Mouse (Mus musculus) 3T3-L1 (cell line): ENCODE measurements at regions not wholly inside any gene's neighbourhood (a gene's known extent, or its start where the extent isn't known, plus 50 kb on each side); places are given as distances from the start of the nearest gene placed in this dataset.
A peak's percentile ranks its signal among the peaks of the same experiment; 100 is the strongest.

ENCODE experiments used
- DNase-seq: peaks from one replicate; pipeline ENCODE4 v3.0.0-alpha.2; 2015; ENCODE audit warnings: low read depth, low spot score

DNA sequence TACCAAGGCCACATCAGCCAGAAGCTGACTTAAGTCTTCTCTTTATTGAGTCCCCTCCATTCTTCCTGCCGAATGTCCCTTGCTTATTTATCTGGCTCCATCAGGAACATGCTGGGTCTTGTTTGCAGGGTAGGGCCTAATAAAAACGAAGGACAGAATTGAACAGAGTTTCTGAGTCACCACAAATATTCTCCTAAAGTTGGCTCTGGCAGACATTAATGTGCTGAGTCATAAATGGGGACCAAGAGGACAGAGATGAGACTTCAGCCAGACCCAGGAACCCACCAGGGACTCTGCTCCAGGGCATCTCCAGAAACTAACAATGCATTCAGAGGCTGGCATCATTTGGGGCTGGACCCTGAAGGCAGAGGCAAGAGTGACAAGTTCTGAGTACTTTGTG is 143.4 kb upstream of the Nectin1 start:
- peak; percentile 50 for DNase-seq

- no peak for DNase-seq
Observed at GRCm38 (mm10) chr9:43617632-43618031, 126.2 kb upstream of the Nectin1 start.

DNA sequence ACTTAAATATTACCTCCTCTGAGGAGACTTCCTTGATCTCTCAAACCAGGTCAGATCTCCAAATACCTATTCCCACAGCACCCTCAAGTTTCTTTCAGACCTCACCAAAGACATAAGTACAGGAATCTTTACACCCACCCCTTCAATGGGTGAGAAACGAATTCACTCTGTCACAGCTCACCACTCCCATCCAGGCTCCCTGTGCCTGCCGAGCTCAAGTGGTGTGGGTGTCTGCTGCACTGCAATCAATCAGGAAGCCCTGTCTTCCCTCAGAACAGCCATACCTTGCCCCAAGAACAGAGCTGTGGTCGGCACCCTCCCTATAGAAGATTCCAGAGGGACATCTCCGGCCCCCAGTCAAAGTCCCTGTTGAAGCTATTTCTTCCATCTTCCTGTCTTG is 116.2 kb upstream of the Nectin1 start:
- DNase-seq: no peak

DNA sequence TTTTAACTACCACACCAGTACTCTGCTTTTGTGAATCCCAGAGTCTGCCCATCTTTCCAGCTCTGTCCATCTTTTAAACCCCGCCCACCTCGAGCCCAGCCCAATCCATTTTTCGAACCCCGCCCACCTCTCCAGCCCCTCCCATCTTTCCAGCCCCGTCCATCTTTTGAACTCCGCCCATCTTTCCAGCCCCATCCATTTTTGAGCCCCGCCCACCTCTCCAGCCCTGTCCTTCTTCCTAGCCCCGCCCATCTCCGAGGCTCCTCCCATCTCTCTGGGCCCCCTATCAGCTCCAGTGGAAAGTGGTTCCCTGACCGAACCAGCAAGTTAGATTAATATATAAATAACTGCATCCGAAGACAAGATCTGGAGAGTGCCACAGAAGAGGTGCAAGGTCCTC is 115.0 kb upstream of the Nectin1 start:
- no peak for DNase-seq

DNA sequence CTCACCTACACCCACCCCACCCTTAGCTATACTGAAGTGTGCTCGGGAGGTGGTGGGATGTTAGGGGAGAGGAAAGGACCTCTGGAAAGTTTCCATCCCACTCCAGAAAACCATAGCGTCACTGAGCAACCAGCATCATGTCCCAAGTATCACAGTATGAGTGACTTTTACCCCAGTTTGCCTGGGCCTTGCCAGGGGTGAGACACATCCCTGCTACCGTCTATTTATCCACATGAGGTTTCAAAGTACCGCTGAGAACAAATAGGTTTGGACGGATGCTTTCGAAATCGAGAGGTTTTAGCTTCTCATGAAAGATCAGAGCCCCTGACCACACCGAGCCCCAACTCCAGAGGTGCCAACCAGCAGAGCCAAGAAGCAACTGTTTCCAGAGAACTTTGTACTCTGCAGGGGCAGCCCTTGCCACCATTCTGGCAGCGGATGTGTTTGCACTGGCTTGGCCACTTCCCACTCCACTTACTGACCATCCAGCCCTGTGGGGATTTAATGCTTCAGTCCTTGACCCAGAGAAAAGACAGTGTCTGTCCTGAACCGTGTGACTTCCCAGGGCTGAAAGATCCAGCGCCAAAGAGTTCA is 107.3 kb upstream of the Nectin1 start:
- DNase-seq: no peak

- DNase-seq: no peak
Observed at GRCm38 (mm10) chr9:43658186-43658585, 85.6 kb upstream of the Nectin1 start.

- DNase-seq: no peak
Observed at GRCm38 (mm10) chr9:43659237-43659636, 84.5 kb upstream of the Nectin1 start.

- DNase-seq: no peak
Observed at GRCm38 (mm10) chr9:43660151-43660550, 83.6 kb upstream of the Nectin1 start.

DNA sequence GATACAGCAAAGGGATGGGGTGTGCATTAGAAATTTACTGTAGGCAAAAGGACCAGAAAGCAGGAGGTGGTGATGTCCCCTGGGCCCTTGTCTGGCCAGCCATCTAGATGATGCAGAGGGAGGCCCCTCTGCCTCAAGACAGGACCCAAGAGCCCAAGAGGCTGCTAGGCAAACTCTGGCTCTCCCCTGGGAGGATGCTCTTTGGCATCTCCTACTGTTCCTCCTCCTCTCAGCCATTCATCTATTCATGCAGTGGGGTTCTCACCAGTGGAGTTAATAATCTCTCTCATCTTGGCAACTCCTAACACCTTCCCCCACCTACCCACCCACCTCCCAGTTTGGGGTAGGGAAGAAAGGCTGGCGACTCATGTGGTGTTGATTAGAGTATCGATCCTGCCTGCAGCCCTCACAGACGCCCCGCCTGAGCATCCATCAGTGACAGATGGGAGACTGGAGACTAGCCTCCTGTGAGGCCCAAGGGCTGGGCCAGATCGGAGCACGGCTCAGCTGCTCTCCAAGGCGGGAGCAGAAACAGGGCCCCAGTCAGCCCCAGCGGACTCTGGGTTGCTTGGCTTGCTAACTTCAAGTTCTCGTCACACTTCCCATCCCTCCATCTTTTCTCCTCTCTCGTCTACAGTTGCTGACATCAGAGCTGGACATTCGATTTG is 82.8 kb upstream of the Nectin1 start:
- DNase-seq: no peak

DNA sequence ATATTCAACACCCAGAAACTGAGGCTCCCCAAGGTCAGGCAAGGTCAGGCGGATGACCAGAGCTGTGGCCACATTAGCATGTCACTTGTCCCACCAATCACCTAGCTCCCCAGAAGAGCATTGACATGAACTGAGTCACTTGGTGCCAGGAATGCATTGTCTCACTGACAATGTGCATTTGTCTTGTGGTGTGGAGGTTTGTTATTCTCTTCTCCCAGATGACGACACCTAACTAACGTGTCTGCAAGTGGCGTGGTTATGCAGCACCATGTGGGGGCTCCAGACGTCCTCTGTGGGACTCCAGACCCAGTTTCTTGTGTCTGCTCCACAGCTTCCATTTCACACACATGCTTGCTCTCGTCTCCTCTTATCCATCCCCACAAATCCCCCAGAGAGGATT is 82.1 kb upstream of the Nectin1 start:
- no peak for DNase-seq

GRCm38 (mm10) chr9:43667386-43667785 is 76.4 kb upstream of the Nectin1 start:
- DNase-seq: no peak

DNA sequence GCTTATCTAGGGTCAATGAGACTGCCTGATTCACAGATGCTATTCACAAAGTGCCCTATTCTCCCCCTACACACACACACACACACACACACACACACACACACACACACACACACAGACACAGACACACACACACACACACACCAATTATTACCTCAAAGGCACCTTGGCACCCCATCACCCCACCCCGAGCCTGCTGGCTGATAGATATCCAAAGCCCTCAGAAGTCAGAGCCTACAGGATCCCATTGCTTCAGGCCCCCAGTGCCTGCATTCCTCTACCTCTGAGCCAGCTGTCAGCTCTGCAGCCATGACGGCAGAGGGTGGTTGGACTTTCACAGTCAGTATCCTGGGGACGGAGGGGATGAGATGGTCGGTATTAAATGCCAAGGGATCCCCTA is 75.8 kb upstream of the Nectin1 start:
- DNase-seq: no peak

GRCm38 (mm10) chr9:43668731-43669130 is 75.1 kb upstream of the Nectin1 start:
- DNase-seq: peak; percentile 60

DNA sequence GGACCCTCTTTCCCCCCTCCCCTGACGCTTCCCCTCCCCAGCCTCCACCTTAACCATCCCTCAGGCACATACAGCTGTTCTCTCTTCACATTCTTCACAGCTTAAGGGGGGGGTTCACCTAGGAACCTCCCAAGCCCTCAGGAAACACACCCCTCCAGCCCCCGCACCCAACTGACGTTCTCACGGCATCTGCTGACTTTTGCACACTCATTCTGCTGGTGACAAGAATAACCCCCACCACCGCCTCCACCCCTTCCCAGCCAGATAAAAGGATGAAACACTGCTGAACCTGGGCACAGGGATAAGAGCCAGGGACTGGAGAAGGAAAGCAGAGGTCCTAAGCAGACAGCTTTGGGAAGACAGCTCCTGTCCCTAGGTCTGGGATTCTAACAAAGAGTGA is 73.2 kb upstream of the Nectin1 start:
- no peak for DNase-seq

DNA sequence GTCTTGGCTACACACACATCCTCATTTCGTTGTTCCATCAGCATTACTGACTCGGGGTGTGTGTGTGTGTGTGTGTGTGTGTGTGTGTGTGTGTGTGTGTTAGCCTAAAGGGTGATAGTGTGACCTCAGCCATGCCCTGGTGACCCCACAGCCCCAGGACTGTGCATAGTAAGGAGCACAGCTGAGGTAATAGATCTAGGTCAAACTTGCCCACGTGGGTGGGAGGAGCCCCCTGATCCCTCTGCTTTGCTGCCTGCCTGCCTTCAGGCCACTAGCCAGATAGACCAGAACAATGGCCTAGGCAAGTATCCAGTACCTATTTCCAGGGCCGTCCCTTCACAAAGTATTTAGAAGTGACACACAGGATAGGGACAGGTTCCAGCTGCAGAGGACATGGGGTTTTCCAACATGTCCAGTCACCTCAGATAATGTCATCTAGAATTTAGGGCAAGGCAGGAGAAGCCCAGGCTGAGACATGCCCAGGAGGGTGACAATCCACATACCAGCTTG is 70.6 kb upstream of the Nectin1 start:
- no peak for DNase-seq

DNA sequence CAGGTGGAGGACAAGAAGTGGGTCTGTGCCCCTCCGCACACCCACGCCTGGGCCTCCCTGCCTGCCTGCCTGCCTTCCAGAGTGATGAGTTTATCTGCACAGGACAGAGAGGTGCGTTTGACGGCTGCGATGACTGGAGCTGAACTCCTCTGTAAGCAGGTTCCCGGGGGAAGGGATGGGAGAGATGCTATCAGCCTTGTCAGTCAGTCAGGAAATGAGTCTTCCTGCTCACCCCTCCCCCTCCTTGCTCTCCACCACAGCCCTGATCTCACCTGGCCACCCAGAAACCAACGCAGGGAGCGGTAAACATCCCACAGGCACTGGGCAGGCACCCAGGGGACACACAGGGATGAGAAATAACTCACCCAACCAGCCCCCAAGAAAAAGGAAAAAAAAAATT is 69.5 kb upstream of the Nectin1 start:
- no peak for DNase-seq

DNA sequence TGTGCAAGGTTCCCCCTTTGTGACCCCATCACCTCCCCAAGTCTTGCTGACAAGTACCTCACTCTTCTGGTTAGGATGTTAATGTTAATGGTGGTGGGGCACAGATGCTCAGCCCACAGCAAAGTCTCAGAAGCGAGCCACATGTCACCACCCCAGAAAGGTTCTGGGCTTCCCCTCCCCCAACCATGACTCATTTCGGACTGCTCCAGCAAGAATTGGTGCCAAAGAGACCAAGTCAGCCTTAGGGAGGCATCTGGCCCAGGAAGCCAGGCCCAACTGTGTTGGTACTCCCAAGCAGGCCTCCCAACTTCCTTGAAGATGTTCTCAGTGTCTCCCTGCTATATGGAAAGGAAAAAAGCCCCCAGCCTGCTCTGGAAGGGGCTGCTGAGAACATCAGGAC is 67.8 kb upstream of the Nectin1 start:
- peak; percentile 54 for DNase-seq

GRCm38 (mm10) chr9:43679331-43679730 is 64.5 kb upstream of the Nectin1 start:
- no peak for DNase-seq

- DNase-seq: peak; percentile 24
Observed at GRCm38 (mm10) chr9:43681317-43681716, 62.5 kb upstream of the Nectin1 start.

DNA sequence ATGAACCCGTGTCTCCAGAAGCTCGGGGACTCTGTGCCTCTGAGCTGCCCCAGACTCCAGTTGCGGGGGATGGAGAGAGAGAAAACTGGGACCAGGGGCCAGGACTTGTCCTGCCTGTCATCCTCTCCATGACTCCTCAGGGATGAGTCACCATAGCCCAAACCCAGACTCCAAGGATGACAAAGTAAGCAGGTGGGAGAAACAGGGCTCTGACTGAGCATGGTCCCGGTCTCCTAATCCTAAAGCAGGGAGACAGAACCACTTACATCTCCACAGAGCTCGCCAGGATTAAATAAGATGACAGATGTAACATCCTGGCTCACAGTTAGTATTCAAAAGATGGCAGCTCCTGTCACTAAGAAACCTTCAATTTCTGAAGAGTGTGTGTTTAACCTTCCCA is 61.7 kb upstream of the Nectin1 start:
- DNase-seq: peak; percentile 21

GRCm38 (mm10) chr9:43684596-43684995 is 59.2 kb upstream of the Nectin1 start:
- peak; percentile 77 for DNase-seq

GRCm38 (mm10) chr9:43692015-43692414 is 51.8 kb upstream of the Nectin1 start:
- DNase-seq: no peak

- no peak for DNase-seq
Observed at GRCm38 (mm10) chr9:43692538-43692937, 51.2 kb upstream of the Nectin1 start.
